Mouse (Mus musculus): ENCODE measurements around the gene Oprm1. TPM values are rescaled to one million over a fixed set of nuclear protein-coding genes. Genes with fewer than 3 reads are reported as not detected.

Oprm1 gene
- polyA plus RNA-seq, 1 experiment from 2014 or later: 0.07 TPM

GRCm38 (mm10) chr10:6980236-6980635 lies 221.9 kb downstream of the Oprm1 start:
- Histone ChIP-seq H3K9ac (ENCODE audit: low read depth, low read length) (no peak overlapping the region), H3K4me1 (ENCODE audit: control insufficient read depth, low read depth, low read length) (no peaks in the 10 kb centered on the region), H3K36me3 (ENCODE audit: control insufficient read depth, insufficient read depth) (no peaks in the 10 kb centered on the region), H3K27ac (ENCODE audit: low read length) (no peak overlapping the region), H3K4me3 (ENCODE audit: low read depth, low read length) (no peak overlapping the region), H3K27me3 (ENCODE audit: control insufficient read depth, insufficient read depth, low read depth, low read length) (no peaks in the 10 kb centered on the region), H3K4me2 (ENCODE audit: low read depth, low read length) (peak overlapping the region; percentile 21; the same call in 1 of the 2 replicates), H3K9me3 (replicated peaks; ENCODE audit: control insufficient read depth, low read length) (no peaks in the 10 kb centered on the region)
- ATAC-seq (ENCODE audit: low read depth): no peak
- WGBS (ENCODE audit: insufficient replicate concordance): 14% methylated on average over 6 of the region's 6 CpGs

DNA sequence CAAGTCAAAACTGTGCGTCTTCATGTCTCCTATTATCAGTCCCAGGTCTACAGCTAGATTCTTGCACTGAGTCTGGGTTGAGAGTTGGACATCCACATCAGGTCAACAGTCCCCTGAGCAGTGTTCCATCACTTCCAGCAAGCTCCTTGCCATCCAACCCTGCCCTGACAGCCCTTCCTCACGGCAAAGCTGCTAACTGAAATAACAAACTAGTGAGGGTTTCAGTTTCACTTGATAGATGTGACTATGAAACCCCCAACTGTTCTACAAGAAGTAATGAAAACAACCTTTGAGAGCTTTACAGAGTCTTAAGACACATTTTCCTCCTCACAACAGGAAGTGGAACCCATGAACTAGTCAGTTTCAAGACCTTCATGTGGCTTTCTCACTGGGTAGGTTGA lies 224.4 kb downstream of the Oprm1 start:
- Histone ChIP-seq H3K9me3 (replicated peaks; ENCODE audit: control insufficient read depth, low read length) (no peaks in the 10 kb centered on the region), H3K27me3 (ENCODE audit: control insufficient read depth, insufficient read depth, low read depth, low read length) (no peaks in the 10 kb centered on the region), H3K4me2 (ENCODE audit: low read depth, low read length) (no peak overlapping the region), H3K4me3 (ENCODE audit: low read depth, low read length) (no peak overlapping the region), H3K36me3 (ENCODE audit: control insufficient read depth, insufficient read depth) (no peaks in the 10 kb centered on the region), H3K9ac (ENCODE audit: low read depth, low read length) (no peak overlapping the region), H3K27ac (ENCODE audit: low read length) (0 out of 2 replicates have a peak overlapping the region, but pooled peaks have one; percentile 4), H3K4me1 (ENCODE audit: control insufficient read depth, low read depth, low read length) (no peaks in the 10 kb centered on the region)
- 42% methylated on average over 2 of the region's 2 CpGs for WGBS (ENCODE audit: insufficient replicate concordance)
- no peak for ATAC-seq (ENCODE audit: low read depth)

DNA sequence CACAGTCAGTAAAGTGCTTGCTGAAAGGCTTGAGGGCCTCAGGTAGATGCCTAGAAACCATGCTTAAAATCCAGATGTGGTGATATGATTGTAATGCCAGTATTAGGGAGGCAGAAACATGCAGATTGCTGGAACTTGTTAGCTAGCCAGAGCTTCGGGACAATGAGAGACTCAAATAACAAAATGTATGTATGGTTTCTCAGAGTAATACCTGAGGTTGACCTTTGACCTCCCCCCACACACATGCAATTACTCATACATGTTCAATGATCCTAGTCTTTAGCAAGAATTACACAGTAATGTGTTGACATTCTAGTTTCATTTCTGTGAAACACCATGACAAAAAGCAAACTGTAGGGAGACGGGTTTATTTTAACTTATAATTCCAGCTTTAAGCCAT lies 225.1 kb downstream of the Oprm1 start:
- no peaks in the 10 kb centered on the region for H3K36me3 ChIP-seq (ENCODE audit: control insufficient read depth, insufficient read depth)
- H3K27me3 ChIP-seq (ENCODE audit: control insufficient read depth, insufficient read depth, low read depth, low read length): no peaks in the 10 kb centered on the region
- H3K9ac ChIP-seq (ENCODE audit: low read depth, low read length): no peak overlapping the region
- no peak overlapping the region for H3K4me3 ChIP-seq (ENCODE audit: low read depth, low read length)
- 56% methylated on average over 2 of the region's 2 CpGs for WGBS (ENCODE audit: insufficient replicate concordance)
- H3K27ac ChIP-seq (ENCODE audit: low read length): no peak overlapping the region
- ATAC-seq (ENCODE audit: low read depth): no peak
- H3K9me3 ChIP-seq (replicated peaks; ENCODE audit: control insufficient read depth, low read length): no peaks in the 10 kb centered on the region
- no peaks in the 10 kb centered on the region for H3K4me1 ChIP-seq (ENCODE audit: control insufficient read depth, low read depth, low read length)
- no peak overlapping the region for H3K4me2 ChIP-seq (ENCODE audit: low read depth, low read length)

- no peaks in the 10 kb centered on the region for H3K36me3 ChIP-seq (ENCODE audit: control insufficient read depth, insufficient read depth)
- no peaks in the 10 kb centered on the region for H3K27me3 ChIP-seq (ENCODE audit: control insufficient read depth, insufficient read depth, low read depth, low read length)
- H3K9me3 ChIP-seq (replicated peaks; ENCODE audit: control insufficient read depth, low read length): no peaks in the 10 kb centered on the region
- no peak overlapping the region for H3K27ac ChIP-seq (ENCODE audit: low read length)
- WGBS (ENCODE audit: insufficient replicate concordance): 33% methylated on average over 4 of the region's 4 CpGs
- H3K4me3 ChIP-seq (ENCODE audit: low read depth, low read length): no peak overlapping the region
- H3K9ac ChIP-seq (ENCODE audit: low read depth, low read length): no peak overlapping the region
- no peak for ATAC-seq (ENCODE audit: low read depth)
- H3K4me1 ChIP-seq (ENCODE audit: control insufficient read depth, low read depth, low read length): no peaks in the 10 kb centered on the region
- H3K4me2 ChIP-seq (ENCODE audit: low read depth, low read length): no peak overlapping the region
These were observed 227.9 kb downstream of the Oprm1 start for GRCm38 (mm10) chr10:6986246-6986645.

GRCm38 (mm10) chr10:6987399-6988098 lies 229.2 kb downstream of the Oprm1 start:
- Histone ChIP-seq H3K27me3 (ENCODE audit: control insufficient read depth, insufficient read depth, low read depth, low read length) (no peaks in the 10 kb centered on the region), H3K4me3 (ENCODE audit: low read depth, low read length) (no peak overlapping the region), H3K4me1 (ENCODE audit: control insufficient read depth, low read depth, low read length) (no peaks in the 10 kb centered on the region), H3K9me3 (replicated peaks; ENCODE audit: control insufficient read depth, low read length) (no peaks in the 10 kb centered on the region), H3K4me2 (ENCODE audit: low read depth, low read length) (no peak overlapping the region), H3K36me3 (ENCODE audit: control insufficient read depth, insufficient read depth) (no peaks in the 10 kb centered on the region), H3K9ac (ENCODE audit: low read depth, low read length) (no peak overlapping the region), H3K27ac (ENCODE audit: low read length) (no peak overlapping the region)
- ATAC-seq (ENCODE audit: low read depth): no peak
- 41% methylated on average over 4 of the region's 4 CpGs for WGBS (ENCODE audit: insufficient replicate concordance)

GRCm38 (mm10) chr10:6988555-6988954 lies 230.2 kb downstream of the Oprm1 start:
- Histone ChIP-seq H3K27ac (ENCODE audit: low read length) (no peak overlapping the region), H3K4me1 (ENCODE audit: control insufficient read depth, low read depth, low read length) (no peaks in the 10 kb centered on the region), H3K9ac (ENCODE audit: low read depth, low read length) (no peak overlapping the region), H3K27me3 (ENCODE audit: control insufficient read depth, insufficient read depth, low read depth, low read length) (no peaks in the 10 kb centered on the region), H3K9me3 (replicated peaks; ENCODE audit: control insufficient read depth, low read length) (no peaks in the 10 kb centered on the region), H3K36me3 (ENCODE audit: control insufficient read depth, insufficient read depth) (no peaks in the 10 kb centered on the region), H3K4me2 (ENCODE audit: low read depth, low read length) (no peak overlapping the region), H3K4me3 (ENCODE audit: low read depth, low read length) (no peak overlapping the region)
- no peak for ATAC-seq (ENCODE audit: low read depth)
- 21% methylated on average over 1 of the region's 1 CpGs for WGBS (ENCODE audit: insufficient replicate concordance)

- 46% methylated on average over 3 of the region's 3 CpGs for WGBS (ENCODE audit: insufficient replicate concordance)
- ATAC-seq (ENCODE audit: low read depth): no peak
These were observed 238.6 kb downstream of the Oprm1 start for GRCm38 (mm10) chr10:6996895-6997294.

DNA sequence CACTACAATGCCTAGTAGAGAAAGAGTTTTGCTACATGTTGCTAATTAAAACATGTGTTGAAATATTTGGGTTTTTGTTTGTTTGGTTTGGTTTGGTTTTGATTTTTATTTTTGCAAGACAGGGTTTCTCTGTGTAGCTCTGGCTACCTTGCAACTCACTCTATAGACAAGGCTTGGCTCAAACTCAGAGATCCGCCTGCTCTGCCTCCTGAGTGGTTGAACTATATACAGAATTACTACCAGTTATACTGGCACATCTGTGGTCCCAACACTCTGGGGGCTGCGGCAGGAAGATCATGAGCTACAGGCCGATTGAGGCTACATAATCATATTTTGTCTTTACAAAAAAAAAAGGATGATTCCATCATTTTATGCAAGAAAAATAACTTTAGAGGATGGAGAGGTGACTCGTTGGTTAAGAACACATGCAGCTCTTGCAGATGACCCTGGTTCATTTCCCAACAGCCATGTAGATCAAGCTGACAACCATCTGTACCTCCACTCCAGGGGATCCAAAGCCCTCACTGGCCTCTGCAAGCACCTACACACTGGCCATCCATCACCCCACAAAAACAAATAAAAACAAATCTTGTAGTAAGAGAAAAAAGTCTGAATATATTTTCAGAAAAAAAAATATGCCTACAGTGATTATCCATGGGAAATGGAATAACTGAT lies 240.4 kb downstream of the Oprm1 start:
- no peaks in the 10 kb centered on the region for H3K4me1 ChIP-seq (ENCODE audit: control insufficient read depth, low read depth, low read length)
- H3K9ac ChIP-seq (ENCODE audit: low read depth, low read length): no peak overlapping the region
- H3K9me3 ChIP-seq (replicated peaks; ENCODE audit: control insufficient read depth, low read length): no peaks in the 10 kb centered on the region
- H3K27ac ChIP-seq (ENCODE audit: low read length): no peak overlapping the region
- no peak for ATAC-seq (ENCODE audit: low read depth)
- H3K4me3 ChIP-seq (ENCODE audit: low read depth, low read length): no peak overlapping the region
- no peak overlapping the region for H3K4me2 ChIP-seq (ENCODE audit: low read depth, low read length)
- H3K36me3 ChIP-seq (ENCODE audit: control insufficient read depth, insufficient read depth): no peaks in the 10 kb centered on the region
- H3K27me3 ChIP-seq (ENCODE audit: control insufficient read depth, insufficient read depth, low read depth, low read length): no peaks in the 10 kb centered on the region
- WGBS (ENCODE audit: insufficient replicate concordance): 54% methylated on average over 4 of the region's 4 CpGs

More at GRCm38 (mm10) chr10:6996895-6997294, 238.6 kb downstream of the Oprm1 start:
- no peaks in the 10 kb centered on the region for H3K4me1 ChIP-seq (ENCODE audit: control insufficient read depth, low read depth, low read length)
- no peak overlapping the region for H3K27ac ChIP-seq (ENCODE audit: low read length)
- H3K27me3 ChIP-seq (ENCODE audit: control insufficient read depth, insufficient read depth, low read depth, low read length): no peaks in the 10 kb centered on the region
- H3K9me3 ChIP-seq (replicated peaks; ENCODE audit: control insufficient read depth, low read length): no peaks in the 10 kb centered on the region
- no peaks in the 10 kb centered on the region for H3K36me3 ChIP-seq (ENCODE audit: control insufficient read depth, insufficient read depth)
- H3K4me3 ChIP-seq (ENCODE audit: low read depth, low read length): no peak overlapping the region
- no peak overlapping the region for H3K9ac ChIP-seq (ENCODE audit: low read depth, low read length)
- no peak overlapping the region for H3K4me2 ChIP-seq (ENCODE audit: low read depth, low read length)

GRCm38 (mm10) chr10:6999355-6999754 lies 241.0 kb downstream of the Oprm1 start:
- no peak overlapping the region for H3K27ac ChIP-seq (ENCODE audit: low read length)
- no peak overlapping the region for H3K9ac ChIP-seq (ENCODE audit: low read depth, low read length)
- H3K4me3 ChIP-seq (ENCODE audit: low read depth, low read length): no peak overlapping the region
- no peaks in the 10 kb centered on the region for H3K4me1 ChIP-seq (ENCODE audit: control insufficient read depth, low read depth, low read length)
- ATAC-seq (ENCODE audit: low read depth): no peak
- H3K36me3 ChIP-seq (ENCODE audit: control insufficient read depth, insufficient read depth): no peaks in the 10 kb centered on the region
- no peak overlapping the region for H3K4me2 ChIP-seq (ENCODE audit: low read depth, low read length)
- no peaks in the 10 kb centered on the region for H3K27me3 ChIP-seq (ENCODE audit: control insufficient read depth, insufficient read depth, low read depth, low read length)
- H3K9me3 ChIP-seq (replicated peaks; ENCODE audit: control insufficient read depth, low read length): no peaks in the 10 kb centered on the region
- WGBS (ENCODE audit: insufficient replicate concordance): 52% methylated on average over 3 of the region's 3 CpGs

All from liver, embryonic 16.5 days (tissue).